Mouse (Mus musculus) small intestine, adult 2 months (tissue): Measurements from ENCODE around the gene Olfr1442.

Source experiments
- CTCF ChIP-seq: fragments of 200-500 bp; IDR thresholded peaks from 2 replicates; pipeline ENCODE4 v1.5.1; 2012; ENCODE audit warnings: low read depth, mild to moderate bottlenecking, control low read depth, inconsistent platforms, low read length, moderate library complexity, mixed read lengths; ENCODE audit not compliant: insufficient replicate concordance, insufficient read length; ENCODE audit errors: extremely low read depth
- POLR2A ChIP-seq: fragments of 200-500 bp; IDR thresholded peaks from 2 replicates; pipeline ENCODE4 v1.6.1; 2012; ENCODE audit warnings: low read depth, mild to moderate bottlenecking, control low read depth, inconsistent platforms, low read length, moderate library complexity

GRCm38 (mm10) chr19:12636863-12637262 lies 33.4 kb upstream of the Olfr1442 start:
- no peak for TF ChIP-seq POLR2A
- TF ChIP-seq CTCF = no peak
